Mouse (Mus musculus) embryo, embryonic 11.5 days (tissue): ENCODE data around the gene Arhgef18.

ENCODE experiments used
- DNase-seq: peaks from one replicate; pipeline ENCODE4 v3.0.0-alpha.2; 2012; ENCODE audit warnings: low read depth, low spot score

Arhgef18 gene

DNA sequence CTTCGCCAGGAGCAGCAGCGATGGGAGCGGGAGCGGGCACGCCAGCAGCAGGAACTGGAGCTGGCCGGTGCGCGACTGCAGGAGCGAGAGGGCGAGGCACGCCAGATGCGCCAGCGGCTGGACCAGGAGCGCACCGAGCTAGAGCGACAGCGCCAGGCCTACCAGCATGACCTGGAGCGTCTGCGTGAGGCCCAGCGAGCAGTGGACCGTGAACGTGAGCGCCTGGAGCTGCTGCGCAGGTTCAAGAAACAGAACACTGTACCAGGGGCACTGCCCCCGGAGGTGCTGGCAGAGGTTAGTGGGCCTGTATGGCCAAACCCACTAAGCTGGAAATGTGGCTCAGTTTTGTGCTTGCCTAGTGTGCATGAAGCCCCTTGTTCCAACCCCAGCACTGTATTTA lies 59.2 kb downstream of the Arhgef18 start:
- no peak for DNase-seq

DNA sequence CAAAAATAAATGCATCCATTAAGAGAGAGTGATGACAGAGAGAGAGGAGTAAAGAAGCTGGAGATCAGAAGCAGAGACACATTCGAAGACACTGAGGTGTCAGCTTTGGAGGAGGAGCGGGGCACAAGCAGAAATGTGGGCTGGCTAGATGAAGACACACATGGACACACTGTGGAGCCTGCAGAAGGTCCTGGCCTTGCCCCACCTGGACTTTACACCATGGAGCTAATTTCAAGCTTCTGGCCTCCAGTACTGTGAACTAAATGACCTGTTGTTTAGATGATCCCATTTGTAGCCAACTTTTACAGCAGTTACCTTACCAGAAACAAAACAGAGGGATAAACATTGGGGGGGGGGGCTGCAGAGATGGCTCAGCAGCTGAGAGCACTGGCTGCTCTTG lies 70.4 kb downstream of the Arhgef18 start:
- DNase-seq = no peak

GRCm38 (mm10) chr8:3464309-3464708 lies 71.5 kb downstream of the Arhgef18 start:
- peak; percentile 51 for DNase-seq

DNA sequence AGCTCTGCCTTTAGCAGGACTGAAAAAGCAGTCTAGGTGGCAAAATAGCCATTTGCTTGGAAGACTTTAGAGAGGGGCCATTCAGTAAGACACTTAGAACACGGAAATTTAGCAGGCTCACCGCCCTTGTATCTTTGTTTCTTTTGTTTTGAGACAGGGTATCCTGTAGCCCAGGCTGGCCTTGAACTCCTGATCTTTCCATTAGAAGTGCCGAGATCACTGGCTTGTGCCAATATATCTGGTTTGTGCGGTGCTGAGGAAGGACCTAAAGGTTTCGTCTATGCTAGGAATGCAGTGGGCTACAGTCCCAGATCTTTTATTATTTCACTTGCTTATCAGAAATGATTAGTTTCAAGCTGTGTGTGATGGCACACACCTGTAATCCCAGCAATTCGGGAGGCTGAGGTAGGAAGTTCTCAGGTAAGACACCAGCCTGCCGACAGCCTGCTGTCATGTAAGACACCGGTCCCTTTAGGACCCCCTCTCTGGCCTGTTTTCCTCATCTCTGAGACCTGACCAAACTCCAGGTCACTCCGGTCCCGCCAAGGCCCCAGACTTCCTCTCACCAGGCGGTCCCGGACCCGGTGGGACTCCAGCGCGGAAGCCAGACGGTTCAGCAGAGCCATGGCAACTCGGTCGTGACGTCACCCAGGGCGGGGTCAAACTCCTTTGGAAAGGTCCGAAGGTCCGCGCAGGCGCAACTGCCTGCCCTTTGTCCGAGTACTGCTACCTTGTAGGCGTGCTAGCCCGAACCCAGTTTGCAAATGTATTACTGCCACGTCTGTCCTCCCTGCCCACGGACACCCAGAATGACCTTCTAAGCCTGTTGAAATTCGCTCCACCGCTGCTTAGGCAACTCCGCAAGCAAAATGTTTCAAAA lies 74.4 kb downstream of the Arhgef18 start, which contains the start of gene Pex11g:
Pex11g (minus strand) TSS at position 675 of the 880 bp plus-strand sequence.
- peak; percentile 97 for DNase-seq

- DNase-seq = no peak
Measured at GRCm38 (mm10) chr8:3467886-3468545, 75.2 kb downstream of the Arhgef18 start.

DNA sequence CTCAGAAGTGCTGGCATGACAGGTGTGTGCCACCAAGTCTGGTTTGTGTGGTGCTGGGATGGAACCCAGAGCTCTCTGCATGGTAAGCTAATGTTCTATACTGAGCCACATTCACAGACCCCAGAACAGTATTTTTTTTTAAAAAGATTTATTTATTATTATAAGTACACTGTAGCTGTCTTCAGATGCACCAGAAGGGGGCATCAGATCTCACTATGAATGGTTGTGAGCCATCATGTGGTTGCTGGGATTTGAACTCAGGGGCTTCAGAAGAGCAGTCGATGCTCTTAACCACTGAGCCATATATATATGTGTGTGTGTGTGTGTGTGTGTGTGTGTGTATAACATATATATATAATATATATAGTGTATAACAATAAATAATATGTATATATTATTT lies 76.0 kb downstream of the Arhgef18 start:
- no peak for DNase-seq

DNA sequence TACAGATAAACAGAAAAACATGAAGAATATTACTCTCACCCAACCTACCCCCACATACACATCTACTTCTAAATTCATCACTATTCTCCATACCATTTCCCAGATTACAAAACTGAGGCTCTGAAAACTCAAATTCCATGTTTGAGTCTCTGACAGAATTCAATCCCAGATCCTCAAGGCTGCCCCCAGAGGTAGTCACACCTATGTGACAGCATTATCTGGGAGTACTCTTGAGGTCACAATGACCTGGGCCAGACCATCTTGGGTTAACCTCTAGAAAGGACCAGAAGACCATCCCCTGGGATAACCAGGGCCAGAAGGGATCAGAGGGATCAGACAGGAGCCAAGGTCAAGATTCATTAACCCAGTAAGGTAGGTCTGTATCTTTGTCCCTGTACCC lies 77.8 kb downstream of the Arhgef18 start, which contains the start of gene Tex45:
Tex45 (plus strand) TSS at position 301 of the 400 bp plus-strand sequence.
- no peak for DNase-seq

GRCm38 (mm10) chr8:3475715-3476429 lies 83.1 kb downstream of the Arhgef18 start:
- DNase-seq = no peak

DNA sequence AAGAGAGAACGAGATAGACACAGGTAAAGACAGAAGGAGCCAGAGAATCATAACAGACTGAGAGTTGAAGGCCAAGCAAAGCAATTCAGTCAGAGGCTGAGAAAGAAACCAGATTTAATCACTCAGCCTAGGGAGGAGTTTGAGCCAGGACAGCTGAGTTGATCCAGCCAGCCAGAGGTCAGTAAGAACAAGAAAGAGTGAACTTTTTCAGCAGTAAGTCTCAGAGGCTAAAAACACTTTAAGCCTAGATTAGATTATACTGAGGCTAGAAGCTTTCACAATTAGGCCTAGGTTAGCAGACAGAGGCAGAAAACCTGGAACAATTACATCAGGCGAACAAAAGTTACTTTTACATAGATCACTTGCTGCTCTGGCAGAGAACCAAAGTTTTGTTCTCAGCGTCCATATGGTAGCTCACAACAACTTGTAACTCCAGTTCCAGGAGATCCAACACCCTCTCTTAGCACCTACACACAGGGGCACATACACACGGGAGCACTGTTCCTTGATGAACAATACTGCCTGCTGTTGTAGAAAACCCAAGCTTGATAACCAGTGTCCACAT lies 87.5 kb downstream of the Arhgef18 start:
- no peak for DNase-seq

DNA sequence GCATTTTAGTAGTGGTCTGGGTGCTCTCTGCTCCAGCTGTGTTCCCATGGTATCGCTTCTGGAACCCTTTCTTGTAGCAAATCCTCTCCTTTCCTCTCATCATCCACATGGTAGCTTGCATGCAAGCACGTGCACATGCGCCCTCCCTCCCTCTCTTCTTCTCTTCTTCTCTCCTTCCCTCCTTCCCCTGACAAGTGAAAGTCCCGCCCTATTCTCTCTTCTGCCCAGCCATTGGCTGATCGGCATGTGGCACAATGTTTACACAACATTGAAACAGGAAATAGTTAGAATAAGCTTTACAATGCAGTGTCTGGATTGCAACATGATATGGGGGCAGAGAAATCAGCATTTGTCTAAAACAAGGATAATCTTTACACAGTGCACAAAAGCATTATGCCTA lies 88.8 kb downstream of the Arhgef18 start:
- DNase-seq = no peak

DNA sequence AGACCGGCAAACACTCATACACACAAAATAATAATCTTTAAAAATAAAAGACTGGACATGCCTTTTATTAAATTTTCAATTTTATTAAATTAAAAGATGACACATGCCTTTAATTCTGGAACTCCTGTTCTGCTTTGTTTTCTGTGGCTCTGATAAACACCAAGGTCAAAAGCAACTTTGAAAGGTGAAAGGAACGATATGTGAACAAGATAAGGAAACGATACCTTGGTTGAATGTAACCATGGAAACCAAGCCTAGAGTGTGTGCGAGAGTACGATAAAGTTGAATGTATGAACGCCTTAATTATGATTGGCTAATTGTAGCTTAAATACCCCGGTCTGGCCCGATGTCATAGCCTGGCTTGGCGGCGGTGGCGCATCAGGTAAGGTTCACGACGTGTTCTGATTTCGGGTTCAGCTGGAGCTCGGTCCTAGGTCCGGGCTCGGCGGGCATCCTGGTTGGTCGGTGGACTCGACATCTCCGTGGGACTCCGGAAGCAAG lies 89.5 kb downstream of the Arhgef18 start:
- no peak for DNase-seq

- no peak for DNase-seq
Measured at GRCm38 (mm10) chr8:3483546-3483945, 90.7 kb downstream of the Arhgef18 start.

DNA sequence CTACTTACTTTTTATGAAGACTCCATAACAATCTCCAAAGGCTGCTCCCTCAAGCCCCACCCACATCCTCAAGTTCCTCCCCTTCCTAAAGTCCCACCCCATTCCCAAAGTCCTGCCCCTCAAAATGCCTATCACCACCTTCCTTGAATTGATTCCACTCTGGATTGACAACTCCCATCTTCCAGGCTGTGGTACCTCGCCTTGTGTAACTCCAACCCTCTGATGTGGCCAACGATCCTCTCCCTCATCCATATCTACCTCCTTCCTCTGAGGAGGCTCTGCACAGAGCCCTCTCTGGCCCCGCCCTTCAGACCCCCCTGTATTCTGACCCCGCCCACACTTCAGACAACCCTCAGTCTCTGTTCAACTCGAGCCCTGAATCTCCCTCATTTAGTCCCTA lies 92.4 kb downstream of the Arhgef18 start:
- DNase-seq = no peak

GRCm38 (mm10) chr8:3492901-3493844 lies 100.4 kb downstream of the Arhgef18 start, which contains the start of gene Zfp358:
Gene Zfp358, plus strand, starts transcription at chr8:3493138.
- peak; percentile 63 for DNase-seq

DNA sequence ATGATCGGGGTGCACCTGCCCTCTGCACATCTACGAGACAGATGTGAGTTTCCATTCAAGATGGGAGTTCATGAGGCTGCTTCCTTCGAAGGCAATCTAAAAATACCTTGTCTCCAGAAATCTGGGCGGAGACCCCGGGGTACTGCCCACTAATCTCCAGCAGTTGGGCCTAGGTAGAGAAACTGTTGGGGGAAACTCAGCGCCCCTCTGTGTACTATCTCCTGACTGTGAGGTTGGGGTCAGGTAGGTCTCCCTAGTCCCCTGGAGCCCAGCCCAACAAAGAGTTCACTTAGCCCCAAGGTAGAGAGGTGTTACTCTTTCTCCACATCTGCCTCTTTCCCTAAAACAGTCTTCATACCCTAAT lies 101.0 kb downstream of the Arhgef18 start:
- no peak for DNase-seq

GRCm38 (mm10) chr8:3495578-3496427 lies 103.0 kb downstream of the Arhgef18 start:
- DNase-seq = no peak

GRCm38 (mm10) chr8:3496428-3496748 lies 103.6 kb downstream of the Arhgef18 start:
- no peak for DNase-seq

GRCm38 (mm10) chr8:3498583-3498982 lies 105.8 kb downstream of the Arhgef18 start:
- DNase-seq = no peak

- no peak for DNase-seq
Measured at GRCm38 (mm10) chr8:3499751-3500150, 106.9 kb downstream of the Arhgef18 start.
